Mouse (Mus musculus) left cerebral cortex, adult 18-20 months (tissue): ENCODE results near the gene Stat5b. TPM values are rescaled to one million over a fixed set of nuclear protein-coding genes. Genes with fewer than 3 reads are reported as not detected.

Source experiments
- DNase-seq, 2 experiments: peaks; one replicate each; pipeline ENCODE4 v3.0.0; 2021 to 2022; ENCODE audit warnings: low spot score in 2 of 2, mixed read lengths in 1 of 2
- total RNA-seq, 2 experiments: library from RNA; stranded (reverse); gene quantifications; 2 replicates each; pipeline ENCODE4 v1.2.3; 2021

The Stat5b gene
- total RNA-seq, 2 experiments from 2014 or later = 26.8 to 28.0 TPM

GRCm38 (mm10) chr11:100738749-100739148, 111.8 kb downstream of the Stat5b start:
- DNase-seq = no peak

- peak; percentile 99 for DNase-seq
These were observed 112.4 kb downstream of the Stat5b start, which contains the start of gene Rab5c for GRCm38 (mm10) chr11:100738066-100738604. Gene Rab5c (minus strand): TSS chr11:100738215.

- no peak for DNase-seq
These were observed 113.3 kb downstream of the Stat5b start for GRCm38 (mm10) chr11:100737105-100737733.

GRCm38 (mm10) chr11:100736746-100737080, 113.8 kb downstream of the Stat5b start:
- no peak for DNase-seq

GRCm38 (mm10) chr11:100735954-100736745, 114.4 kb downstream of the Stat5b start:
- DNase-seq = no peak

- no peak for DNase-seq
These were observed 115.2 kb downstream of the Stat5b start for GRCm38 (mm10) chr11:100735134-100735865.

Other genes starting within 250 kb of the Stat5b start
- gene Nkiras2, start 231.5 kb downstream of the Stat5b start, total RNA-seq = 10 to 100 TPM; 11.7 to 13.0 TPM
- gene Dnajc7, start 230.6 kb downstream of the Stat5b start, total RNA-seq = 100 to 1,000 TPM; 258 to 267 TPM
- under 1 TPM; 0.35 to 0.66 TPM for gene Zfp385c, start 158.3 kb downstream of the Stat5b start, total RNA-seq
- 1 to 10 TPM; 1.8 to 2.4 TPM for gene Dhx58, start 146.5 kb downstream of the Stat5b start, total RNA-seq
- gene Kat2a, start 138.3 kb downstream of the Stat5b start, total RNA-seq = 10 to 100 TPM; 63.2 to 63.3 TPM
- gene Hspb9, start 136.9 kb downstream of the Stat5b start, total RNA-seq = not detected
- gene Rab5c, start 112.5 kb downstream of the Stat5b start, total RNA-seq = 100 to 1,000 TPM; 152 to 162 TPM
- 10 to 100 TPM; 12.9 to 15.9 TPM for gene Kcnh4, start 90.8 kb downstream of the Stat5b start, total RNA-seq
- not detected for gene Hcrt, start 87.8 kb downstream of the Stat5b start, total RNA-seq
- 1 to 10 TPM; 7.0 to 8.6 TPM for gene Ghdc, start 79.8 kb downstream of the Stat5b start, total RNA-seq
- 1 to 10 TPM; 1.8 to 2.5 TPM for gene Stat5a, start 8.6 kb upstream of the Stat5b start, total RNA-seq
- gene Stat3, start 88.8 kb upstream of the Stat5b start, total RNA-seq = 10 to 100 TPM; 38.8 to 46.7 TPM
- 10 to 100 TPM; 22.7 to 24.9 TPM for gene Cavin1, start 120.2 kb upstream of the Stat5b start, total RNA-seq
- 100 to 1,000 TPM; 423 to 445 TPM for gene Atp6v0a1, start 158.7 kb upstream of the Stat5b start, total RNA-seq
- 1 to 10 TPM; 7.0 to 7.9 TPM for gene Naglu, start 219.3 kb upstream of the Stat5b start, total RNA-seq
- under 1 TPM; 0.59 to 0.91 TPM for gene Hsd17b1, start 227.7 kb upstream of the Stat5b start, total RNA-seq
- 10 to 100 TPM; 22.5 to 24.6 TPM for gene Coasy, start 231.8 kb upstream of the Stat5b start, total RNA-seq
- gene Mlx, start 236.6 kb upstream of the Stat5b start, total RNA-seq = 10 to 100 TPM; 39.5 to 46.6 TPM
- 1 to 10 TPM; 3.0 to 3.6 TPM for gene Psmc3ip, start 244.7 kb upstream of the Stat5b start, total RNA-seq